Mouse (Mus musculus) A20 (cell line): ENCODE results near the gene Cpt1a.

Experiments used
- DNase-seq: peaks from one replicate; pipeline ENCODE4 v3.0.0-alpha.2; 2011; ENCODE audit warnings: low read depth, low spot score

The Cpt1a gene

GRCm38 (mm10) chr19:3324931-3325711 lies 3.0 kb downstream of the Cpt1a start:
- DNase-seq: peak; percentile 93

- DNase-seq: no peak
Measured at GRCm38 (mm10) chr19:3325771-3326478, 3.8 kb downstream of the Cpt1a start.

GRCm38 (mm10) chr19:3326479-3327047 lies 4.4 kb downstream of the Cpt1a start:
- DNase-seq: no peak

- DNase-seq: no peak
Measured at GRCm38 (mm10) chr19:3333247-3333646, 11.1 kb downstream of the Cpt1a start.

GRCm38 (mm10) chr19:3333694-3334515 lies 11.8 kb downstream of the Cpt1a start:
- peak; percentile 66 for DNase-seq

- DNase-seq: no peak
Measured at GRCm38 (mm10) chr19:3334550-3334949, 12.4 kb downstream of the Cpt1a start.

- no peak for DNase-seq
Measured at GRCm38 (mm10) chr19:3335917-3336316, 13.8 kb downstream of the Cpt1a start.

GRCm38 (mm10) chr19:3336485-3337255 lies 14.5 kb downstream of the Cpt1a start:
- DNase-seq: no peak

GRCm38 (mm10) chr19:3339187-3339586 lies 17.1 kb downstream of the Cpt1a start:
- no peak for DNase-seq

- DNase-seq: no peak
Measured at GRCm38 (mm10) chr19:3341021-3341420, 18.9 kb downstream of the Cpt1a start.

- no peak for DNase-seq
Measured at GRCm38 (mm10) chr19:3343929-3344328, 21.8 kb downstream of the Cpt1a start.

GRCm38 (mm10) chr19:3344636-3345544 lies 22.8 kb downstream of the Cpt1a start:
- DNase-seq: no peak

GRCm38 (mm10) chr19:3347784-3348183 lies 25.6 kb downstream of the Cpt1a start:
- DNase-seq: no peak

GRCm38 (mm10) chr19:3353415-3354111 lies 31.4 kb downstream of the Cpt1a start:
- no peak for DNase-seq

GRCm38 (mm10) chr19:3355096-3355495 lies 33.0 kb downstream of the Cpt1a start:
- DNase-seq: peak; percentile 62

GRCm38 (mm10) chr19:3356516-3356915 lies 34.4 kb downstream of the Cpt1a start:
- no peak for DNase-seq

GRCm38 (mm10) chr19:3357620-3358019 lies 35.5 kb downstream of the Cpt1a start:
- DNase-seq: peak; percentile 54

- DNase-seq: peak; percentile 48
Measured at GRCm38 (mm10) chr19:3359841-3360588, 37.9 kb downstream of the Cpt1a start.

- no peak for DNase-seq
Measured at GRCm38 (mm10) chr19:3363510-3363909, 41.4 kb downstream of the Cpt1a start.
